Mouse (Mus musculus): ENCODE measurements at regions not wholly inside any gene's neighbourhood (a gene's known extent, or its start where the extent isn't known, plus 50 kb on each side); places are given as distances from the start of the nearest gene placed in this dataset.

DNA sequence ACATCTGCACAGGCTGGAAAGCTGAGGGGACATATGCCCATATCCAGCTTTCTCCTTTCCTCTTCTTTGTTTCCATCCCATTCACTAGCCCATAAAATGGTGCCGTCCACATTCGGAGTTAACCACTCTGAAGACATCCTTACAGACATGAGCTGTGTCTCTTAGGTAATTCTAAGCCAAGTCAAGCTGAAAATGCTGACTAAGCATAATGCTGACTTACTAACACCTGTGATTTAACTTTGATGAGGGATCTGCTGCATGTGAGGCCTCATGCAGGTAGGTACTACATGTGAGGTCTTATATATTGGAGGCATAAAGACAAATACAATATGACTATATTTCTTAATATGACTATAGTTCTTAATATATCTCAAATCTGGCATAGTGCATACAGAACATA lies 197.1 kb upstream of the Far2 start:
- TF ChIP-seq CTCF (IDR thresholded peaks at IDR 0.05; ENCODE audit: control insufficient read depth, insufficient read depth, insufficient replicate concordance, low read depth, low read length) (no peak), POLR2A (IDR thresholded peaks at IDR 0.05; ENCODE audit: control insufficient read depth, low read depth, low read length) (no peak)
